Mouse (Mus musculus): ENCODE measurements at regions not wholly inside any gene's neighbourhood (a gene's known extent, or its start where the extent isn't known, plus 50 kb on each side); places are given as distances from the start of the nearest gene placed in this dataset.

- Histone ChIP-seq H3K36me3 (replicated peaks) (no peaks in the 10 kb centered on the region), H3K4me1 (no peaks in the 10 kb centered on the region), H3K27ac (no peak overlapping the region), H3K9me3 (no peaks in the 10 kb centered on the region), H3K4me3 (no peak overlapping the region), H3K27me3 (ENCODE audit: poor library complexity, severe bottlenecking) (0 out of 2 replicates have a peak, but pooled peaks cover 5% of the 10 kb centered on the region)
- no peak for DNase-seq (ENCODE audit: extremely low spot score, low spot score)
- 91% methylated on average over 7 of the region's 7 CpGs for WGBS
Observed at GRCm38 (mm10) chr6:97684335-97684734, 67.0 kb upstream of the Frmd4b start.

GRCm38 (mm10) chr6:97682213-97682612 is 64.9 kb upstream of the Frmd4b start:
- Histone ChIP-seq H3K36me3 (replicated peaks) (no peaks in the 10 kb centered on the region), H3K27ac (no peak overlapping the region), H3K4me3 (no peak overlapping the region), H3K9me3 (0 out of 2 replicates have a peak, but pooled peaks cover under 1% of the 10 kb centered on the region), H3K4me1 (no peaks in the 10 kb centered on the region), H3K27me3 (ENCODE audit: poor library complexity, severe bottlenecking) (no peaks in the 10 kb centered on the region)
- WGBS, result 84% methylated on average over 1 of the region's 1 CpGs
- DNase-seq (ENCODE audit: extremely low spot score, low spot score), result no peak

GRCm38 (mm10) chr6:97675181-97675756 is 57.9 kb upstream of the Frmd4b start:
- Histone ChIP-seq H3K9me3 (peaks cover 8% of the 10 kb centered on the region; the same call in 1 of the 2 replicates), H3K27me3 (ENCODE audit: poor library complexity, severe bottlenecking) (no peaks in the 10 kb centered on the region), H3K27ac (no peak overlapping the region), H3K36me3 (replicated peaks) (no peaks in the 10 kb centered on the region), H3K4me1 (no peaks in the 10 kb centered on the region), H3K4me3 (no peak overlapping the region)
- WGBS, result 82% methylated on average over 5 of the region's 5 CpGs
- DNase-seq (ENCODE audit: extremely low spot score, low spot score), result no peak

DNA sequence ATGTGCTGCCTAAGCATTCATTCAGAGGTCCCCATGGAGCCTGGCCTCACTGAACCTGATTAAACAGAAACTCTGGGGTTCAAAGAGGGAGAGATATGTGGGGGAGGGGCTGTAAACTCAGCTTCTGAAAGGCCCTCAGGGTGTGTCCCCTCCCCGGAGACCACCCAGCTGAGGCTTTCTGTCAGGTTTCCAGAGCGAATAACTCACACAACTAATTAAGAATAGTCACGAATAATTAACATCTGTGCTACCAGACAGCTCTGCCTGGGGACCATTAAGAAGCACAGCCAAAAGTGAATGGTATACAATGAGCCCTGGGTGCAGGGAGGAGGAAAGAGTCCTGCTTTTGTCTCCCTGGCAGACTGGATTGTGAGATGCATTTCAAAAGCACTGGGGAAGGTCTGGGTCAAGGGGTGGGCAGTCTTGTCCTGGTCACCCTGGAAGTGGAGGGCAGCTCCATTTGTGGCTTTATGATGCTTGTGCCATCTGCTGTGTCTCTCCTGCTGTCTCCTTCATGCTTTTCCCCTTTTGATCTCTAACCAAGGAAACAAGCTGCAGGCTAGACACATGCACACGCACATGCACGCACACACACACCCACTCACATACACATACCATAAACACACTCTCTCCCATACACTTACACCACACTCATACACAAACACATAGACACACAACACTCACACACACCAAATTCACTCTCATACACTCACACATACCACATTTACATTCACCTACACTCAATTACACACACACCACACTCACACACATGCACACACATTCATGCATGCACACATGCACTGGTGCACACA is 49.7 kb upstream of the Frmd4b start:
- Histone ChIP-seq H3K4me3 (no peak overlapping the region), H3K4me1 (peaks cover 25% of the 10 kb centered on the region), H3K36me3 (replicated peaks) (no peaks in the 10 kb centered on the region), H3K9me3 (peaks cover 4% of the 10 kb centered on the region; the same call in 1 of the 2 replicates), H3K27ac (peak overlapping the region; percentile 81), H3K27me3 (ENCODE audit: poor library complexity, severe bottlenecking) (no peaks in the 10 kb centered on the region)
- 26% methylated on average over 5 of the region's 5 CpGs for WGBS
- peak; percentile 77 for DNase-seq (ENCODE audit: extremely low spot score, low spot score)
